Mouse (Mus musculus): ENCODE data around the gene Eif5a.
"Not testable (repeated sequence)": the region's sequence is repeated elsewhere in the genome, so short reads cannot be mapped to it uniquely, and the experiment has no call there.

Gene Eif5a

DNA sequence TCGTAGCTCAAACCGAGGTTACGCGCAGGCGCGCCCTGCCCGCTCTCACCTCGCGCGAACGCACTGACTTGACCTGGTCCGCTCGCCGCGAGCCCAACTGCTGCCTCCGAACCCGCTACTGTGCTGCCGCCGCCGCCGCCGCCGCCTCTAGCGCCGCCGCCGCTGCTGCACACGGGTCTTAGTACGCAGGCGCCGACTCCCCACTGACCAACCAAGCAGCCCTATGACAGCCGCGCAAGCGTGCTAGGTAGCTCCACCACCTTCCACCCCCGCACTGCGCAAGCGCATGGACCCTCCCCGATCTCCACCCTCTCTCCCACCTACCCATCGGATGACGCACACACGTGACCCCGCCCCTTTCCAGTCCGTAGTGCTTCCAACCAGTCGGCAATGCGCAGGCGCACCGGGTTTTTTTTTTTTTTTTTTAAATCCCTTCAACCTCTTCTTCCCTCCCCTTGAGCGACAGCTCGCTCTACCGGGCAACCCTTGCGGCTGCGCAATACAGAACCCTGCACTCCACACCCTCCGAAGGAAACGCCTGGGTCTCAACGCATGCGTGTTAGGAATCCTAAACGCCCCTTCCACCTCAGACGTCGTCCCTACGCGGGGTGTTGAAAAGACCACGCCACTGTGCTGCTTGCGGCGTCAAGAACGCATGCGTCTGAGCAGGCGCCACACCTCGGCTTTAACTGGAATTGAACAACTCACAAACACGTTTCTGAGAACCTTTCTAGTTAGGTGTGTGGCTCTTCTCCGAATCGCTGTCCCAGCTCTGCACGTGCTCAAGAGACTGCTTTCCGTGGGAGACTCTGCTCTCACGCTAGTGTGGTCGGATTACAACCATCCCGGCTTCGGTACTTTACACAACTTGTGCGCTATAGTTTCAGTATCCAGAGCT lies at the start of gene Eif5a:
Eif5a (minus strand) TSS at position 845 of the 898 bp plus-strand sequence.
- peak; percentile 99 for DNase-seq (ENCODE audit: extremely low read depth, low read depth, low spot score)

GRCm38 (mm10) chr11:69970775-69971174 lies 49.0 kb upstream of the Eif5a start:
- DNase-seq (ENCODE audit: extremely low read depth, low read depth, low spot score), result no peak

DNA sequence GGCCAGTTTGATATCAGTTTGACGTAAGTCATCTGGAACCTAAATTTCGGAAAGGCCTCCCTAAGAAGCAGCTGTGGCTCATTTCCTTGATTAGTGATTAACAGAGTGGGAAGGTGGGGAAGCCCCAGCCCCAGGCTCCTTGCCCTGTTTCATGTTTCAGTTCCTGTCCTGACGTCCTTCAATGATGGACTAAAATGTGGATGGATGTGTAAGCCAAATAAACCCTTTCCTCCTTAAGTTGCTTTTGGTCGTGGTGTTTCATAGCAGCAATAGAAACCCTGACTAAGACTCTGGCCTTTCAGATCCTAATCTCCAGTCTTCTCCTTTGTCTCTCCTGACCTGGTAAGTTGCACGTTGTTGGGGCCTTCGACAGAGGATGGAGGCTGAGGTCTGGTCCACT lies 48.5 kb upstream of the Eif5a start:
- no peak for DNase-seq (ENCODE audit: extremely low read depth, low read depth, low spot score)

- no peak for DNase-seq (ENCODE audit: extremely low read depth, low read depth, low spot score)
Observed at GRCm38 (mm10) chr11:69968793-69969192, 47.0 kb upstream of the Eif5a start.

GRCm38 (mm10) chr11:69966860-69967517 lies 45.2 kb upstream of the Eif5a start:
- DNase-seq (ENCODE audit: extremely low read depth, low read depth, low spot score), result no peak

DNA sequence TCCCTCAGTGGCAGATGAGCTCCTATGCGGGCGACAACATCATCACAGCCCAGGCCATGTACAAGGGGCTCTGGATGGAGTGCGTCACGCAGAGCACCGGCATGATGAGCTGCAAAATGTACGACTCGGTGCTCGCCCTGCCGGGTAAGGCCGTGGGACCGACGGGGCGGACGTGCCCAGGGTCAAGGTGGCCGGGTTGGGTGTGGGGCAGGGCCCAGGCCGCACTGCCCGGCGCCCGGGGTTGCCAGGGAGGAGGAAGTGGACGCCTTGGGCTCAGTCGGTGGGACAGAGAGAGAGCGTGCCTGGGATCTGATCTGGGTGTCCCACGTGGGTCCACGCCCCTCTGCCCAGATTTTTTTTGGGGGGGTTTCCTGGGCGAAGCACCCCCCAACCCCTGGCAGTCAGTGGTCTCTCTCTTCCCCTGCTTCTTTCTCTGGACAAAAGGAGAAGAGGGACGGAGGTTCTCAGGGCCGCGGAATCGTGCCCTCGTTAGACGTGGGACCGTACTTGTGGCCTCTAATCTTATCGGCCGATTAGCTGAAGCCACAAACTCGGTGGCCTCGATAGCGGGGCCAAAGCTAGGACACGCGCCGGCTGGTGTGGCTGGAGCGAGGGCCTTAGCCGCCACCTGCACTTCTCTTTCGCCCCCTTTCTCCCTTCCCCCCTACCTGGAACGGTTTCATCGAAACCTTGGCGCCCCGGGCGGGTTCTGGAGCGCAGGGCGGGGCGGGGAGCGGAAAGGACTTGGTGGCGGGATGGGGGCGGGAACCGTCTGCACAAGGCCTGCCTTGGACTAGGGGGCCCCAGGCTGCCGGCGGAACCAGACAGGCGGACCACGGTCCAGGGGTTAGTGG lies 44.5 kb upstream of the Eif5a start:
- no peak for DNase-seq (ENCODE audit: extremely low read depth, low read depth, low spot score)

GRCm38 (mm10) chr11:69965271-69966005 lies 43.7 kb upstream of the Eif5a start:
- no peak for DNase-seq (ENCODE audit: extremely low read depth, low read depth, low spot score)

DNA sequence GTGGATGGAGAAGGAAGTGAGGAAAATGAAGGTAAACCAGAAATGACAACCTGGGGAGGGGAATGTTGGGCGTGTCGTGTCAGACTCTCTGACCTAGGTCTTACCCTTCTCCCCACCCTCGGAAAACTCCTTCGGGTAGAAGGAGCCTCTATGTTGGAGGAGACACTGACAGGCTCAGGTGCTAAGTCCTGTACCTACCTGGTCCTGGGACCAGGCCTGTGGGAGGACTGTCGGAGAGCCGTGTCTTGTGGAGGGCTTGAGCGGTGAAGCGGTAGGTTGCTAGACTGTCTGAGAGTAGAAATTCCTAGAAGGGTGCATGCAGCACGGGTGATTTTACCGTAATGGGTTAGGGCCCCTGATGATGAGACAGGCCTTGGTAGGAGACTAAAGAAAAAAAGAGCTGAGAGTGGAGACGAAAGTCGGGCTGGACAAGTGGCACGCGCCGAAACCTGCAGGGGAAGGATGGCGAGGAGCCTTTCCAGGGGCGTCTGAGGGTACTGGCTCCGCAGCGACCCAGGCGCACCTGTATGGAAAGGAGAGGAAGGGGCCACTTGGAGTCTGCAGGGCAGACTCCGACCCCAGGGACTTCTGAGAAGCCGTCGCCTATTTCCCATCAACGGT lies 43.0 kb upstream of the Eif5a start, which contains the start of gene Cldn7:
Cldn7 (plus strand) TSS at position 130 of the 621 bp plus-strand sequence.
- DNase-seq (ENCODE audit: extremely low read depth, low read depth, low spot score), result no peak

DNA sequence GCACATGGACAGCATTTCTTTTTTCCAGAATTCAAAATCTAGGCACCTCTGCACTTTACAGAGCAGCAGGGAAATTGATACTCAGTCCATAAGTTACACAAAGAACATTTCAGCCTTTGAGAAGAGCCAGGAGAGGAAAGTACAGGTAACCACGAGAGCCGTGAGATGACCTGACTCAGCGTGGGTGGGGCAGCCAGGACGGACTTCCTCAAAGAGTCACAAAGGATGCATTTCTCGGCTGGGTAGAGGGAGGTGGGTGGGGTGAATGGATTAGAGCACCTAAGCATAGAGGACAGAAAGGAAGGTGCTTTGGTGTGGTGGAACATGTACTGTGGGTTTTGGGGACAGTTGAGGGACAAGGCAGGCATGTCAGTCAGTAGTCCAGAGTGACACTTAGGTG lies 40.1 kb upstream of the Eif5a start:
- DNase-seq (ENCODE audit: extremely low read depth, low read depth, low spot score), result no peak

GRCm38 (mm10) chr11:69960616-69961015 lies 38.9 kb upstream of the Eif5a start:
- DNase-seq (ENCODE audit: extremely low read depth, low read depth, low spot score), result no peak

DNA sequence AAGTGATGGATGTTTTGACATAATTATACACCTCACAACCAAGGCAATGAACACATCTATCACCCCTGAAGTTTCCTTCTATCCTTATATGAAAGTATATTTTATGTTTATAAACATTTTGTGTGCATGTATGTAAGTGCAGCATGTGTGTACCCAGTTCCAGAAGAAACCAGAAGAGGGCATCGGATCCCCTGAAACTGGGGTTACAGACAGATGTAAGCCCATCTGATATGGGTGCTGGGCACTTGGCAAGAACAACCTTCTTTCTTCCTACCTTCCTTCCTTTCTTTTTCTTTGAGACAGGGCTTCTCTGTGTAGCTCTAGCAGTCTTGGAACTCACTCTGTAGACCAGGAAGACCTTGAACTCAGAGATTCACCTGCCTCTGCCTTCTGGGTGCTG lies 34.5 kb upstream of the Eif5a start:
- no peak for DNase-seq (ENCODE audit: extremely low read depth, low read depth, low spot score)

DNA sequence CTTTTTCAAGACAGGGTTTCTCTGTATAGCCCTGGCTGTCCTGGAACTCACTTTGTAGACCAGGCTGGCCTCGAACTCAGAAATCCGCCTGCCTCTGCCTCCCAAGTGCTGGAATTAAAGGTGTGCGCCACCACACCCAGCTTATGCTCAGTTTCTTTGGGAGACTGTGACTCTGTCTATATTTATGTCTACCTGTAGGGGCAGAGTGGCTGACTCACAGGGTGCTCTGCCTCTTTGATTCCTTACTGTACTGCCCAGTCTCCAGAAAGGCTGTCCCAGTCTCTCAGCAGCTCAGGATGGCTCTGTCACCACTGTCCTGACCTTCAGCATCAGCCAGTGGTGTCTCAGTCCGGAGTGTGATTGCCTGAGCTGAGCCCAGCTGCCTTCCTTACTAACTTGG lies 33.9 kb upstream of the Eif5a start:
- DNase-seq (ENCODE audit: extremely low read depth, low read depth, low spot score), result not testable (repeated sequence)

- DNase-seq (ENCODE audit: extremely low read depth, low read depth, low spot score), result no peak
Observed at GRCm38 (mm10) chr11:69953267-69953915, 31.6 kb upstream of the Eif5a start.

DNA sequence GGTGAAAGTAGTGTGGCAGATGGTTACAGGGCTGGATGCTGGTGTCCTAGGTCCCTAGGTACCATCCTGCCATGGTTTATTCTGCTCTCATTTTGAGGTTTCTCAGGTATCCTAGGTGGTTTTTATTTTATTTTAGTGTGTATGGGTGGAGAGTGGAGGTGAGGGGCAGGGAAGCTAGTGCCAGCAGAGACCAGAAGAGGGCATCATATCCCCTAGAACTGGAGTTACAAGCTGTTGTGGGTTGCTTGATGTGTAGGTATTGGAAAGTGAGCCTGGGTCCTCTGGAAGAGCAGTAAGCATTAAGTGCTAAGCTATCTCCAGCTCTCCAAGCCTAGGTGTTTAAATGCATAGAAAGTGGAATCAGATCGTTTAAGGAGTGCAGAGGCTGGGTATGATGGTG lies 30.5 kb upstream of the Eif5a start:
- no peak for DNase-seq (ENCODE audit: extremely low read depth, low read depth, low spot score)

DNA sequence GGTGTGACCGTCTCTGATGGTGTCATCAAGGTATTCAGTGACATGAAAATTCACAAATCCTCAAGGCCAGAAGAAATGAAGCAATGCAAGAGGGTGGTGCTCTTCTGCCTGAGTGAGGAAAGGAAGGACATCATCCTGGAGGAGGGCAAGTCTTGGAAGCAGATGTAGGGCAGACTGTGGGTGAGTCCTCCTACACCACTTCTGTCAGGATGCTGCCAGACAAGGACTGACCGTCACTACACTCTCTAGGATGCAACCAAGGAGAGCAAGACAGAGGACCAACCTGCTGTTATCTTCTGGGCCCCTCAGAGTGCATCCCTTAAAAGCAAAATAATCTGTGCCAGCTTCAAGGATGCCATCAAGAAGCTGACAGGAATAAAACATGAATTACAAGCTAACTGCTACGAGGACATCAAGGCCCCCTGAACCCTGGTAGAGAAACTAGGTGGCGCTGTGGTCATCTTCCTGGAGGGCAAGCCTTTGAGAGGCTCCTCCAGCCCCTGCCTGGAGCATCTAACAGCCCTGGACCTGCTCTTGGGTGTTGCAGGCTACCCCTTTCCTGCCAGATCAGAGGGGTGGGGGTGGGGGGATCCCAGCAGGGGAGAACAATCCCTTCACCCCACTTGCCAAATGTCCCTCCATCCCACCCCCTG lies 29.2 kb upstream of the Eif5a start:
- DNase-seq (ENCODE audit: extremely low read depth, low read depth, low spot score), result no peak

DNA sequence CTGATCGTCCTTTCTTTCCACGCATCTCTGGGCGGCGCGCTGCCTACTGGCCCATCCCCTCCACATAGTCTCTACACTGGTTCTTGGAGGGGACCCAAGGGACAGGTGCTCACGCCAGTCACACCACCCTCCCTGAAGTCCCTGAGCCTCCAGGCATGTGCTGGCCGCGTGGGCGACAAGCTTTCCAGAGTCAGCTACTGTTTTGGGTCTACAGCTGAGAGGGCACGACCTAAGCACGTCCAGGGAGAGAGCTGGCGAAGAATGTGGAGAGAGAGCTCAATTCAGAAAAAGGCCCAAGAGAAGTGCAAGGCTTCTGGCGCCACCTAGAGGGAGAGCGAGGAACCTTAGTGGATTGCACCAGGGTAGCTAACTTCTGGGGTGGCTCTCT lies 27.0 kb upstream of the Eif5a start:
- DNase-seq (ENCODE audit: extremely low read depth, low read depth, low spot score), result no peak

DNA sequence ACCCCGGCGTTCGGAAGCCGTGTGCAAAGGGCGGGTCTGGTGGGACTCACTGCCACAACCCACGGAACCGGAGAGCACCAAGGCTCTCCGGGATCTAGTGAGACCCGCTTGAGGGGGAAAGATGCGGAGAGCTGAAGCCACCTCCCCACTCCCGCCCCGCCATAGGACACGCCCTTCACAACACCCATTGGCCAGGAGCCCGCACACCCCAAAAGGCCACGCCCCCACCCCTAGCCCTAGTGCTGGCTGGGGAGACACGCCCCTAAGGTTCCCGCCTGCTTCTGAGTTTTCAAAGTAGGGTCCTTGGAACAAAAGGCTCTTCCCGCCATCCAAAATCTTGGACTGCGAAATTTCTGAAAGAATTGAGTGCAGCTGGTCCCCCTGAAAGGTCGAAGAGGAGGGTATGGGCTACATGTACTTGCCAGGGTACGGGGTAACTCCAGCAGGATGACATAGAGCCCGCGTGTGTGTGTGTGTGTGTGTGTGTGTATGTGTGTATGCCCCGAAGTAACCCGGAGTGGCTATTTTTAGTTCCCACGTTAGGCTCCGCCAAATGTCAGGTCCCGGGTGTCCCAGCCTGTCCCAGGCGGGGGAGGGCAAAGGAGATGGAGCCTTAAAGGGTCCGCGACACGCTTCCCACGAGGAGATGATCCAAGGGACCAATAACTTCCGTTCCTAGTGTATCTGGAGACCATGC lies 26.5 kb upstream of the Eif5a start, which contains the start of gene Slc2a4:
Slc2a4 (minus strand) TSS at position 123 of the 697 bp plus-strand sequence.
- DNase-seq (ENCODE audit: extremely low read depth, low read depth, low spot score), result no peak

GRCm38 (mm10) chr11:69947337-69948065 lies 25.7 kb upstream of the Eif5a start:
- no peak for DNase-seq (ENCODE audit: extremely low read depth, low read depth, low spot score)
